Mouse (Mus musculus) C2C12 (cell line): ENCODE results near the gene Gm17949. TPM values are rescaled to one million over a fixed set of nuclear protein-coding genes. Genes with fewer than 3 reads are reported as not detected.

Source experiments
- H3K27me3 ChIP-seq: one replicate; pipeline ENCODE4 v1.6.1; 2011; ENCODE audit not compliant: control insufficient read depth, insufficient read depth, insufficient read length
- H3K36me3 ChIP-seq: one replicate; pipeline ENCODE4 v1.6.1; 2011; ENCODE audit not compliant: control insufficient read depth, insufficient read depth
- H3K4me3 ChIP-seq: one replicate; pipeline ENCODE4 v1.5.1; 2011; ENCODE audit warnings: mild to moderate bottlenecking, control low read depth; ENCODE audit not compliant: poor library complexity, insufficient read depth, severe bottlenecking
- H3K79me2 ChIP-seq: one replicate; pipeline ENCODE4 v1.6.1; 2011; ENCODE audit not compliant: control insufficient read depth, insufficient read depth
- H3K79me3 ChIP-seq: one replicate; pipeline ENCODE4 v1.6.1; 2011; ENCODE audit warnings: low read depth, control low read depth
- H3ac ChIP-seq: one replicate; pipeline ENCODE3; 2011; ENCODE audit warnings: low read depth; ENCODE audit not compliant: control insufficient read depth, insufficient read length
- CEBPB ChIP-seq: IDR thresholded peaks from one replicate; pipeline ENCODE4 v1.6.1; 2011; ENCODE audit warnings: low read depth, mild to moderate bottlenecking, control low read depth, moderate library complexity
- CTCF ChIP-seq: IDR thresholded peaks from one replicate; pipeline ENCODE4 v1.5.1; 2011; ENCODE audit not compliant: control insufficient read depth, insufficient read depth, insufficient read length
- FOSL1 ChIP-seq: IDR thresholded peaks from one replicate; pipeline ENCODE4 v1.8.0; 2011; ENCODE audit warnings: mild to moderate bottlenecking, low read length; ENCODE audit not compliant: poor library complexity, insufficient read depth, severe bottlenecking
- MAX ChIP-seq: IDR thresholded peaks from one replicate; pipeline ENCODE4 v1.6.1; 2011; ENCODE audit warnings: mild to moderate bottlenecking, control low read depth
- MYOD1 ChIP-seq: IDR thresholded peaks from one replicate; pipeline ENCODE4 v1.6.1; 2011; ENCODE audit warnings: low read depth; ENCODE audit not compliant: control insufficient read depth, insufficient read length
- MYOG ChIP-seq: IDR thresholded peaks from one replicate; pipeline ENCODE4 v1.6.1; 2011; ENCODE audit not compliant: control insufficient read depth, insufficient read length; ENCODE audit errors: extremely low read depth
- USF1 ChIP-seq: IDR thresholded peaks from one replicate; pipeline ENCODE4 v1.6.1; 2011; ENCODE audit warnings: low read depth, mild to moderate bottlenecking, control low read depth, moderate library complexity
- long read RNA-seq, 2 experiments: library from polyadenylated mRNA; unstranded; transcript quantifications; one replicate each; pipeline ENCODE4 v2.0.0; 2019 to 2020
- polyA plus RNA-seq: library from polyadenylated mRNA; unstranded; fragments of >200 nt; fragmentation: generic; extraction: Trizol; gene quantifications from one replicate; pipeline ENCODE4 v1.2.1, GENCODE M21; 2012; ENCODE audit warnings: missing spikeins

The Gm17949 gene
- not detected for polyA plus RNA-seq
- long read RNA-seq, experiment 1 = 0 reads
- long read RNA-seq, experiment 2 = 0 reads

DNA sequence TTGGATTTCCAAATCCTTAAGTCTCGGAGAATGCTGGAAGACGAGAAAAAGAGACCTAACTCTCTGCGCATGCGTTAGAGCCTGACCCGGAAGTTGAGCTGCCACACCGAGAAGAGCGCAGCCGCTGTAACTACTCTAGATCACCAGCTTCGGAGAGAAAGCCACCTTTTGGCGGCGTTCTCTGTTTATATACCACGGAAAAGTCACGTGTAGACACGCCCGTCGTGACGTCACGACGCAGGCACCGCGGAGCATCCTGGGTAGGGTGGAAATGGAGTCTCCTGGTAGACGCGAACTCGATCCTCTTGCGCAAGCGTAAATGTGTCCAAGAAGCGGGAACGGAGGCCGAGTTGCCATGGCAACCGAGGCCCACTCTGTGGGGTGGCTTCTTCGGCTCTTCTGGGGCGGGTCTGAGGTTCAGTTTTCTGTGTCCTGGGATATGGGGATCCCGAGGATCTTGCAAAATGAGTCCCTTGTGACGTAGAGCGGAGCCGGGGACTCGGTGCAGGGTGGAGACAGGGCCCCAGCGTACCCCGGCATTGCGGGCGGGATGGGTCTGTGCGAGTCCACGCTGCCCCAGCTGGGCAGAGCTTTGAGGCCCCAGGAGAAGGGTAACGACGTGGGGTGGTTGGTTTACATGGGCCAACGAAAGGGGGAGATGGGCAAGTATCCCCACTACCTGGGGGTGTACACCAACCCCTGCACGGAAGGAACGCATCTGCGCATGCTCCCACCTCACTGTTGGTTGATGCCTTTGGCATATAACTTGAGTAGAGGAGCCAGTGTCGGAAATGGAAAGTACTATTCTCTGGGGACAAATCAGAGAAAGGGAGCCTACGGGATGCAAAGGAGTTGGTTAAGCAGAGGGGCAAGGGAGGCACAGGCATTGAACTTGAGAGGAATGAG lies at the start of gene Gm17949, which contains the start of gene Gtf2f1:
Gene Gm17949, plus strand, starts transcription at position 234 of the 906 bp plus-strand sequence.
Gene Gtf2f1, minus strand, starts transcription at position 53 of the 906 bp plus-strand sequence.
- H3K79me3 ChIP-seq = peaks cover 14% of the 10 kb centered on the region
- TF ChIP-seq MYOG (no peak), USF1 (peak; percentile 100), MYOD1 (no peak), CTCF (no peak), MAX (peak; percentile 78), CEBPB (peak; percentile 95), FOSL1 (no peak)
- no peaks in the 10 kb centered on the region for H3K27me3 ChIP-seq
- H3K4me3 ChIP-seq = peak within 1 kb of the TSS; percentile 89
- peak within 1 kb of the TSS; percentile 93 for H3ac ChIP-seq
- H3K36me3 ChIP-seq = peaks cover 29% of the 10 kb centered on the region
- peaks cover 25% of the 10 kb centered on the region for H3K79me2 ChIP-seq

- H3ac ChIP-seq = no peak overlapping the region
- TF ChIP-seq MYOG = no peak
- no peak for TF ChIP-seq CTCF
- TF ChIP-seq MAX = no peak
- no peak for TF ChIP-seq CEBPB
- TF ChIP-seq MYOD1 = no peak
- no peak for TF ChIP-seq FOSL1
- no peak for TF ChIP-seq USF1
- no peaks in the 10 kb centered on the region for H3K79me3 ChIP-seq
- no peak overlapping the region for H3K4me3 ChIP-seq
- H3K79me2 ChIP-seq = no peaks in the 10 kb centered on the region
- H3K36me3 ChIP-seq = no peaks in the 10 kb centered on the region
- H3K27me3 ChIP-seq = peaks cover 11% of the 10 kb centered on the region
Measured at GRCm38 (mm10) chr17:56961880-56962279, 49.4 kb upstream of the Gm17949 start.

- no peak overlapping the region for H3K4me3 ChIP-seq
Measured at GRCm38 (mm10) chr17:56962642-56963405, 48.4 kb upstream of the Gm17949 start.

DNA sequence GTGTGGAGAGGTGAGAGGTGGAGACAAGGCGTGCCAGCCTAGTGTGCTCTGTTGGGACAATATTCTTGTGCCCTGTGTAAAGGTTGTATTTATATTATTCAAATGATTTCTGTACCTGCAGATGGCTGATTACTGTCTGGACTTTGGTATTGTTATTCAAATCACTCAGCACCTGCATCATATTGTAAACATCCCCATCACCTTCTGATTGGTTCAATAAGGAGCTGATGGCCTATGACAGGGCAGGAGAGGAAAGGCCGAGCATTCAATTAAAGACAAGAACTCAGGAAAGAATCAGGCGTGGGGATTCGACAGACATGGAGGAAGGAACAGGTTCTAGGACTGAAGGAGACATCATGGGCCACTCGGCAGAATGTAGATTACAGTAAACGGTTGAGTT lies 47.6 kb upstream of the Gm17949 start:
- H3K79me2 ChIP-seq = no peaks in the 10 kb centered on the region
- H3K4me3 ChIP-seq = no peak overlapping the region
- H3K27me3 ChIP-seq = peaks cover 11% of the 10 kb centered on the region
- H3K79me3 ChIP-seq = no peaks in the 10 kb centered on the region
- H3ac ChIP-seq = no peak overlapping the region
- TF ChIP-seq CEBPB (no peak), FOSL1 (no peak), MYOD1 (no peak), CTCF (no peak), USF1 (no peak), MAX (no peak), MYOG (no peak)
- no peaks in the 10 kb centered on the region for H3K36me3 ChIP-seq

More at GRCm38 (mm10) chr17:56962642-56963405, 48.4 kb upstream of the Gm17949 start:
- TF ChIP-seq FOSL1 (no peak), USF1 (no peak), MAX (no peak), CEBPB (no peak), MYOD1 (no peak), MYOG (no peak), CTCF (no peak)
- Histone ChIP-seq H3K36me3 (no peaks in the 10 kb centered on the region), H3K27me3 (peaks cover 11% of the 10 kb centered on the region), H3ac (no peak overlapping the region), H3K79me3 (no peaks in the 10 kb centered on the region), H3K79me2 (no peaks in the 10 kb centered on the region)

- no peak for TF ChIP-seq MAX
- no peak for TF ChIP-seq USF1
- no peak for TF ChIP-seq CTCF
- TF ChIP-seq FOSL1 = no peak
- no peak for TF ChIP-seq CEBPB
- no peak for TF ChIP-seq MYOD1
- no peak for TF ChIP-seq MYOG
- H3K27me3 ChIP-seq = peaks cover 32% of the 10 kb centered on the region
- no peak overlapping the region for H3ac ChIP-seq
- no peaks in the 10 kb centered on the region for H3K79me3 ChIP-seq
- H3K79me2 ChIP-seq = no peaks in the 10 kb centered on the region
- H3K36me3 ChIP-seq = no peaks in the 10 kb centered on the region
- no peak overlapping the region for H3K4me3 ChIP-seq
Measured at GRCm38 (mm10) chr17:56969321-56969720, 41.9 kb upstream of the Gm17949 start.
